Mouse (Mus musculus): ENCODE results near the gene Scn2b.

DNA sequence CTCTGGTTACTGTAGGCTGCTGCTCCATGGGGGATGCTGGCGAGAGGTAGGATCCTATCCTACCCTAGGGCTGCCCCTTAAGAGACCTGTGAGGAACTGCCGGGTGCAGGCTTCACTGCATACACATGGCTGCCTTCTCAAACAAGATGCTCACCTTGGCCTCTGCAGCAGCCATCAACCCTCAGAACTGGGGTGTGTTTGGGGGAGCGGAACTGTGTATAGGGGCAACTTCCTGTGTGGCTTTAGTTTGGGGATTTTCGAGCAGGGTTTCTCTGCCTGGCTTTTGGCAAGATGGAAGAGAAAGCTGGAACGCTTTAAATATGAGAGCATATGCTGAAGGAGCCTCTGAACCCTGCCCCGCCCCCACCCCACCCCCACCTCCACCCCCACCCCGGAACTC lies 9.4 kb downstream of the Scn2b start:
- TF ChIP-seq CTCF (IDR thresholded peaks at IDR 0.05; ENCODE audit: borderline replicate concordance, insufficient read depth, low read length): no peak
- no peak for TF ChIP-seq POLR2A (IDR thresholded peaks at IDR 0.05; ENCODE audit: low read depth, low read length)
